Mouse (Mus musculus) heart, embryonic 11.5 days (tissue): ENCODE results near the gene Csk. TPM values are rescaled to one million over a fixed set of nuclear protein-coding genes. Genes with fewer than 3 reads are reported as not detected.

ENCODE experiments used
- ATAC-seq: fragments of 200-750 bp; cut with Nextera tagmentation; replicated peaks from 2 replicates; pipeline ENCODE4 v1.8.0; 2017; ENCODE audit warnings: moderate library complexity; ENCODE audit not compliant: insufficient number of reproducible peaks, low FRiP score, low TSS enrichment
- H3K27ac ChIP-seq: fragments of 300-500 bp; sonication (generic); 2 replicates; pipeline ENCODE4 v1.5.1; 2014; ENCODE audit warnings: mild to moderate bottlenecking, low read depth, low read length
- H3K27me3 ChIP-seq: fragments of 300-500 bp; sonication (generic); 2 replicates; pipeline ENCODE4 v1.6.1; 2014; ENCODE audit warnings: mild to moderate bottlenecking, low read length, mixed read lengths; ENCODE audit not compliant: control insufficient read depth, insufficient read depth
- H3K36me3 ChIP-seq: fragments of 300-500 bp; sonication (generic); 2 replicates; pipeline ENCODE4 v1.6.1; 2014; ENCODE audit warnings: mild to moderate bottlenecking, low read length, moderate library complexity, mixed read lengths; ENCODE audit not compliant: control insufficient read depth, insufficient read depth
- H3K4me1 ChIP-seq: fragments of 300-500 bp; sonication (generic); 2 replicates; pipeline ENCODE4 v1.6.1; 2014; ENCODE audit warnings: low read length; ENCODE audit not compliant: control insufficient read depth, insufficient read depth
- H3K4me2 ChIP-seq: fragments of 300-500 bp; sonication (generic); 2 replicates; pipeline ENCODE4 v1.6.1; 2014; ENCODE audit warnings: mild to moderate bottlenecking, moderate library complexity
- H3K4me3 ChIP-seq: fragments of 300-500 bp; sonication (generic); 2 replicates; pipeline ENCODE4 v1.5.1; 2014; ENCODE audit warnings: low read depth, low read length
- H3K9ac ChIP-seq: fragments of 300-500 bp; sonication (generic); 2 replicates; pipeline ENCODE4 v1.6.1; 2014; ENCODE audit warnings: mild to moderate bottlenecking, low read depth, low read length, moderate library complexity
- H3K9me3 ChIP-seq: fragments of 300-500 bp; sonication (generic); replicated peaks from 2 replicates; pipeline ENCODE4 v1.6.1; 2016; ENCODE audit warnings: low read length; ENCODE audit not compliant: control insufficient read depth
- WGBS: fragments of 180-500 bp; shearing (Covaris S2); extraction: QIAGEN DNeasy Blood & Tissue Kit; methylation state at CpG from one replicate; pipeline ENCODE4 v1.1.7; 2014; ENCODE audit not compliant: insufficient replicate concordance; 5-methylcytosine and 5-hydroxymethylcytosine counted together
- polyA plus RNA-seq: library from polyadenylated mRNA; unstranded; fragments of >200 nt; fragmentation: Nextera tagmentation; extraction: Ambion mirVana; gene quantifications from 2 replicates; pipeline ENCODE4 v1.2.1, GENCODE M21; 2014

Gene Csk
- polyA plus RNA-seq, 1 experiment from 2014 or later: 15.9 TPM

DNA sequence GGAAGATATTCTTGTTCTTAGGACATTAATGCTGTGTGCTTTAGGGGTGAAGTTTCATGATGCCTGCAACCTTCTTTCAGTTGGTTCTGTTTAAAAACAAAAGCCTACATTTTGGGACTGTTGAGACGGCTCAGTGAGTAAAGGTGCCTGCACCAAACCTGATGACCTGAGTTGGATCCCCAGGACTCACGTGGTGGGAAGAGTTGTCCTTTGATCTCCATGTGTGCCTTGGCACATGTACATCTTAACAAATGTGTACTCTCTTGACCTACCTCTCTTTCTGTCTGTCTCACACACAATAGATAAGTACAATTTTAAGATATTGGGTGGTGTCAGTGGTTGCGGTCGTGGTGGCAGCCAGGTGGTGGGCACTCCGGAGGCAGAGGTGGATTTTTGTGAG, 32.6 kb upstream of the Csk start:
- ATAC-seq: no peak
- 76% methylated on average over 5 of the region's 5 CpGs for WGBS
- Histone ChIP-seq H3K9ac (no peak overlapping the region), H3K4me1 (no peaks in the 10 kb centered on the region), H3K9me3 (no peaks in the 10 kb centered on the region), H3K27me3 (no peaks in the 10 kb centered on the region), H3K4me2 (no peak overlapping the region), H3K4me3 (no peak overlapping the region), H3K36me3 (no peaks in the 10 kb centered on the region), H3K27ac (no peak overlapping the region)

DNA sequence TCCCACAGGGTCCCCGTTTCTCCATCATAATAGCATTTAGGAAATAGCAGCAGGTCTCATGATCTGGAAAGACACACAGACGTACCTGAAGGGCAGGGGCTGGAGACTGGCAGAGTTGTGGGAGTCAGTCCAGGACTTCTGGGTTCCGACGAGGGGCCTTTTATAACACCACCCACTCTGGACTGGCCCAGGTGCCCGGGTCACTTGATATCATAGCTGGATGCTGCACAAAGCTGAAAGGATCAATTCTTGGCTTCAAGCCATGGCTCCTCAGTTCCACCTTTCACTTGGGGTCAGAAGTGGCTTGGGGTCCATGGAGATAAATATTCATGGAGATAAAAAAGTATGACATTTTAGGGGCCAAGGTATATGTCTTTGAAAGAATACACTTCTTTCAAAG, 30.1 kb upstream of the Csk start, which contains the start of gene Cyp1a2:
Gene Cyp1a2, minus strand, starts transcription at position 184 of the 400 bp plus-strand sequence.
- WGBS: 72% methylated on average over 5 of the region's 5 CpGs
- no peak within 1 kb of the TSS for H3K9ac ChIP-seq
- ATAC-seq: no peak
- no peaks in the 10 kb centered on the region for H3K27me3 ChIP-seq
- H3K9me3 ChIP-seq: no peaks in the 10 kb centered on the region
- no peaks in the 10 kb centered on the region for H3K4me1 ChIP-seq
- H3K4me3 ChIP-seq: no peak within 1 kb of the TSS
- no peak within 1 kb of the TSS for H3K4me2 ChIP-seq
- H3K27ac ChIP-seq: no peak within 1 kb of the TSS
- H3K36me3 ChIP-seq: no peaks in the 10 kb centered on the region

DNA sequence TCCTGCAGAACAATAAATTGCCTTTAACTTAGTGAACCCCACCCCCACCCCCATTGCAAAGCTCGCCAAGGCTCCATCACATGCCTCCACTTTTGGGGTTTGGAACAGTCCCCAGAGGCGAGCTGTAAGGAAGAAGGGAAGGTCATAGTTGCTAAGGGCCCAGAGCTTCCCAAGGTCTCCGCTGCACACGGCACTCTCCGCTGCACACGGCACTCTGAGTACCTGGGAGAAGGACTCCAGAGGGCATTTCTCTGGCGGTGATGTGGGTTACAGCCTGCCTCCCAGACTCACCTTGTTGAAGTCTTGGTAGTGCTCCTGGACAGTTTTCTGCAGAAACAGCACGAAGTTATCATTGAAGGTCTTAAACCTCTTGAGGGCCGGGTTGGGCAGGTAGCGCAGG, 28.0 kb upstream of the Csk start:
- WGBS: 81% methylated on average over 10 of the region's 10 CpGs
- Histone ChIP-seq H3K27ac (no peak overlapping the region), H3K27me3 (no peaks in the 10 kb centered on the region), H3K4me3 (no peak overlapping the region), H3K36me3 (no peaks in the 10 kb centered on the region), H3K9ac (no peak overlapping the region), H3K9me3 (no peaks in the 10 kb centered on the region), H3K4me1 (no peaks in the 10 kb centered on the region), H3K4me2 (no peak overlapping the region)
- ATAC-seq: no peak

DNA sequence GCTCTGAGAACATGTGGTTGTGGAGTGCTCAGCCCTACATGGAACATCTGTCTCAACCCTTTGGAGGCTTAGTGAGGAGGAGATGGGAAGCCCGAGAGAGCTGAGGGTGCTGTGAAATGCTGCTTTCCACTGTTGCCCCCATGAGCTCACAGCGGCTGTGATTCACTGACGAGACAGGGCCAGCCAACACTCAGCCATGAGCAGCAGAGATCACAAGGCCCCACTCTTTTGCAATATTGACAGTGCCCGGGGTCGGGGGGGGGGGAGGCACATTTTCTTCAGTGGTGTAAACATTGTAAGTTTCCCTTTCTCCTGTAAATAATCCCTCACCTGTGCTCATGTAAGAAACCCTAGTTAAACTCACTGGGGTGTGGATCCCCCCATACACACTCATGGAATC, 18.1 kb upstream of the Csk start:
- Histone ChIP-seq H3K36me3 (no peaks in the 10 kb centered on the region), H3K9me3 (no peaks in the 10 kb centered on the region), H3K4me1 (peaks cover 3% of the 10 kb centered on the region; the same call in 1 of the 2 replicates), H3K27ac (no peak overlapping the region), H3K4me3 (no peak overlapping the region), H3K4me2 (no peak overlapping the region), H3K27me3 (no peaks in the 10 kb centered on the region), H3K9ac (no peak overlapping the region)
- no peak for ATAC-seq
- 68% methylated on average over 5 of the region's 5 CpGs for WGBS

DNA sequence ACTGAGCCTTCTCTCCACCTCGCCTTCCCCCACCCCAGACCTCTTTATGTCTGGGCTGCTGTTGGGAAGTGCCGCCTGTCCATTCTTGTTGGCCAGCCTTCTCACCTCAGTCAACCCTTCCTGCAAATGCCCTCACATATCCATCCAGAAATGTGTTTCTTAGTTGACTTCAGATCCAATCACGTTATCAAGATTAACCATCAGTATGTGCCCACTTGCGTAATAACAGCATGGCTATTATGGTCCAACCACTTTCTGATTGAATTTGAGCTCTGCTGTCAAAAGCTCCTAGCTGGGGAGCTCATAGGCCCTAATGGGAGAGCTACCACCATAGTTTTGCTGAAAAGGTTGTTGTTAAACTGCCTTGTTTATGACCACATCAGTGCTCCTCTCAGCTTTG, 17.6 kb upstream of the Csk start:
- H3K4me1 ChIP-seq: peaks cover 3% of the 10 kb centered on the region; the same call in 1 of the 2 replicates
- no peak overlapping the region for H3K27ac ChIP-seq
- 80% methylated on average over 4 of the region's 4 CpGs for WGBS
- H3K36me3 ChIP-seq: no peaks in the 10 kb centered on the region
- no peak overlapping the region for H3K9ac ChIP-seq
- ATAC-seq: no peak
- no peak overlapping the region for H3K4me3 ChIP-seq
- H3K27me3 ChIP-seq: no peaks in the 10 kb centered on the region
- H3K9me3 ChIP-seq: no peaks in the 10 kb centered on the region
- no peak overlapping the region for H3K4me2 ChIP-seq

DNA sequence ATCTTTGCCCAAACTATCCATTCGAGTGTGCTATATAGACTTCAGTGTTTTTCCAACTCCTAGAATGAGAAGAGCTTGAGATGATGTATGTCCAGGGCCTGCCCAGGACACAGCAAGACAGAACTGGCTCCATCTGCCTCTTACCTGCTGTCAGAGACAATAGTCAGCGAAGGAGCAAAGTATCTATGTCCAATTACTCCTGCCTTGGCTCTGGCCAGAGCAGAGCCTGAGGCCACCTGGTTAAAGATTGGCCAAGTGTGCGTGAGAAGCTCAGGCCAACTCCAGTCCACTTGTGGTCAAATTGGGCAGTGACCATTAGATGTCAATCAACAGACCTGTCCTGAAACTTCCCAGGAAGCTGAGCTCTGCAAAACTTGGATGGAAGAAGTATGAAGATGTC, 16.1 kb upstream of the Csk start:
- 75% methylated on average over 3 of the region's 3 CpGs for whole genome bisulfite sequencing
- Histone ChIP-seq H3K9me3 (no peaks in the 10 kb centered on the region), H3K36me3 (no peaks in the 10 kb centered on the region), H3K4me2 (no peak overlapping the region), H3K4me1 (peaks cover 3% of the 10 kb centered on the region; the same call in 1 of the 2 replicates), H3K27me3 (no peaks in the 10 kb centered on the region), H3K27ac (no peak overlapping the region), H3K9ac (no peak overlapping the region), H3K4me3 (no peak overlapping the region)
- no peak for ATAC-seq

DNA sequence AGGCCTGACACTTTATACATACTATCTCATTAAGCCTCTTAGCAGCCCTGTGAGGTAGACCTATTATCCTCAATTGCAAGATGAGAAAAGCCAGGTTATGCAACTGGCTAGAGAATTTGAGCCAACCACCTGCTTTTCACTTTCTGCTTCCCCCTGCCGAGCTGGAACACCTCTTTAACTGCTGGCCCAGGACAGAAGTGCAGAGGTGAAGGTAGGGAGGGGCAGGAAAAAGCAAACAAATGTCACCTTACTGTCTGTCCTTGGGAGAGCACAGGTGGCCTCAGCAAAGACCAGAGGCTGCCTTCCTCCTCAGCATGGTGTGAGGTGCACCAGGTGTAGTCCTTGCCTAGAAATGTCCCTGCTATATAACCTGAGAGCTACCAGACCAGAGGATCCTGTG, 14.8 kb upstream of the Csk start:
- ATAC-seq: no peak
- no peak overlapping the region for H3K27ac ChIP-seq
- no peak overlapping the region for H3K4me2 ChIP-seq
- H3K27me3 ChIP-seq: no peaks in the 10 kb centered on the region
- no peaks in the 10 kb centered on the region for H3K9me3 ChIP-seq
- H3K9ac ChIP-seq: no peak overlapping the region
- no peaks in the 10 kb centered on the region for H3K36me3 ChIP-seq
- WGBS: 31% methylated on average over 1 of the region's 1 CpGs
- no peak overlapping the region for H3K4me3 ChIP-seq
- peaks cover 3% of the 10 kb centered on the region; the same call in 1 of the 2 replicates for H3K4me1 ChIP-seq

DNA sequence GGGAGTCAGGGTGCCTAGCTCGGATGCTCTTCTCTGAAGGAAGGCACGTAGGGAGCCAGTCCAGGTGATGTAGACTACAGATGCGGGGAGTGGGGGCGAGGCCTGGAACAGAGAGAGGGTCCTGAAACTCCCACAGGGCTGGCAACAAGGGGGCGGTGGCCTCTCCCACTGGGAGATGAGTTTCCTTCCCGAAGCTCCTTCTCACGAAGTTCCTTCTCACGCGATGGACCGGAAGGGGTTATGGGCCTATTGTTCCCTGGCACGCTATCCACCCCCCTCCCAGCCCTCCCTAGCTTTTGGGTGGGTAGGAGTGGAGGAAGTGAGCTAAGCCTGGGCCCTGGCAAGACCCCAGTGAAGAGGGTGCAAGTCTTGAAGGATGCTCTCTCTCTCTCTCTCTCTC, 14.4 kb upstream of the Csk start:
- Histone ChIP-seq H3K27ac (no peak overlapping the region), H3K27me3 (no peaks in the 10 kb centered on the region), H3K4me3 (no peak overlapping the region), H3K9ac (no peak overlapping the region), H3K4me1 (peaks cover 3% of the 10 kb centered on the region; the same call in 1 of the 2 replicates), H3K36me3 (no peaks in the 10 kb centered on the region), H3K4me2 (no peak overlapping the region), H3K9me3 (no peaks in the 10 kb centered on the region)
- 72% methylated on average over 11 of the region's 11 CpGs for WGBS
- ATAC-seq: no peak

DNA sequence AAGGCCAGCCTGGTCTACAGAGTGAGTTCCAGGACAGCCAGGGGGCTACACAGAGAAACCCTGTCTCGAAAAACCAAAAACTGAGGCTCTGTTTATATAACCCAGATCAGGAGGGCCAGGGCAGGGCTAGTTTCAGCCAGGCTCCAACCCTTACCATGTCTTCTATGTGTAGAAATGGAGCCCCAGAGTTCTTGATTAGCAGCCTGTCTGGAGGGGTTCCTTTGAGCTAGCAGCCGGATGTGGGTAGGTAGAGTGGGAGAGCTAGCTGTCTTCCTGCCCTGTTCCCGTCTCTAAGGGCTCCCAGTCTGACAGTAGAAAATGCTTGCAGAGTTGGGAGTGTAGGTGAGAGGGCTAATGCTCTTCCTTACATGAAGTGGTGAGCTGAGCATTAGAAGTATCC, 13.7 kb upstream of the Csk start:
- ATAC-seq: no peak
- WGBS: 61% methylated on average over 3 of the region's 3 CpGs

More for the DNA sequence above, 13.7 kb upstream of the Csk start:
- H3K9me3 ChIP-seq: no peaks in the 10 kb centered on the region
- H3K27ac ChIP-seq: no peak overlapping the region
- H3K4me3 ChIP-seq: no peak overlapping the region
- no peak overlapping the region for H3K4me2 ChIP-seq
- H3K9ac ChIP-seq: no peak overlapping the region
- H3K4me1 ChIP-seq: peaks cover 3% of the 10 kb centered on the region; the same call in 1 of the 2 replicates
- no peaks in the 10 kb centered on the region for H3K36me3 ChIP-seq
- no peaks in the 10 kb centered on the region for H3K27me3 ChIP-seq
